Mouse (Mus musculus): ENCODE measurements around the gene Cd82.

DNA sequence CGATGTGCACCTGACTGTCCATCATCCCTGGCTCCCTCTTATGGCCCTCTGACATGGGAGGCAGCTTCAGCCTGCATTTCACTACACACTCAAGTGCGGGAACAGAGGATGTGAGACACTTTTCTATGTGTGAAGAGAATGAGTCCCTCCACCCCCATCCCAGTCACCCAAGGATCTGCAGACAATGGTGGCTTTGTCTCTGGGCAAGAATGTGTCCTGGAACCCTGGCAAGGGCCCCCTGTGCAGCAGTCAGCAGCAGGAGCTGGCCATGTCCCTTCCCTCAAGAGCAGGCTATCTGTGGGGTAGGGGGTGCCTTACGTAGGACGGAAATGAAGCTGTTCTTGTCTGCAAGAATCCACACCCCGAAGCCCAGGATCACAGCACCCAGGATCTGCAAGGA, 29.4 kb downstream of the Cd82 start:
- TF ChIP-seq POLR2A (IDR thresholded peaks at IDR 0.05; ENCODE audit: borderline replicate concordance, extremely low read depth, insufficient read depth, insufficient read length, poor library complexity, severe bottlenecking), result no peak
- no peak for TF ChIP-seq CTCF (IDR thresholded peaks at IDR 0.05; ENCODE audit: borderline replicate concordance, extremely low read depth, insufficient read depth, insufficient read length)

All from brain, embryonic 14.5 days (tissue).